Mouse (Mus musculus) right cerebral cortex, adult 18-20 months (tissue): ENCODE measurements around the gene Kit.

Experiments
- DNase-seq: peaks from one replicate; pipeline ENCODE4 v3.0.0; 2022; ENCODE audit warnings: mixed read lengths

Kit gene

DNA sequence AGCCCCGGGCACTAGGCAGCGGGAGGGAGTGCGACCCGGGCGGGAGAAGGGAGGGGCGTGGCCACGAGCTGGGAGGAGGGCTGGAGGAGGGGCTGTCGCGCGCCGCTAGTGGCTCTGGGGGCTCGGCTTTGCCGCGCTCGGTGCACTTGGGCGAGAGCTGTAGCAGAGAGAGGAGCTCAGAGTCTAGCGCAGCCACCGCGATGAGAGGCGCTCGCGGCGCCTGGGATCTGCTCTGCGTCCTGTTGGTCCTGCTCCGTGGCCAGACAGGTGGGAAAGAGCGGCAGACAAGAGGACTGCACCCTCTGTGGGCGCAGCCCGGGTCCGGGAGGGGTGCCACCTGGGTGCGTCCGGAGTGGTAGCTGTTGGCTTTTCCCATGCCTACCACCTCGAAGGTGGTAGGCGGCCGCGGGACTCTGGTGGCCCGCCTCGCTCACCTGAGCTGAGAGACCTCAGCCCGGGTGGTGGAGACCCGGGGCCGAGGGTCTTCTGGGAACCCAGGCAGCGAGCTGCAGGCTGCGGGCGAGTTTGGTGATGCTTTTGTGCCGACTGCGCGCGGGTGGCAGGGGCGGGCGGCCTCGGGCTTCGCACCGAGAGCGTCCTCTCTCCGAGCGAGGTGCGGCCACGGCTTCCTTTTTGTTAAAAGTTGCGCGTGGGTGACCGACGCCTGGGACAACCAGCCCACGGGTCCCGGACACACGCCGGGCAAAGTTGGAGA lies at the start of gene Kit:
Gene Kit (plus strand): TSS at position 65 of the 715 bp plus-strand sequence.
- peak; percentile 52 for DNase-seq

DNA sequence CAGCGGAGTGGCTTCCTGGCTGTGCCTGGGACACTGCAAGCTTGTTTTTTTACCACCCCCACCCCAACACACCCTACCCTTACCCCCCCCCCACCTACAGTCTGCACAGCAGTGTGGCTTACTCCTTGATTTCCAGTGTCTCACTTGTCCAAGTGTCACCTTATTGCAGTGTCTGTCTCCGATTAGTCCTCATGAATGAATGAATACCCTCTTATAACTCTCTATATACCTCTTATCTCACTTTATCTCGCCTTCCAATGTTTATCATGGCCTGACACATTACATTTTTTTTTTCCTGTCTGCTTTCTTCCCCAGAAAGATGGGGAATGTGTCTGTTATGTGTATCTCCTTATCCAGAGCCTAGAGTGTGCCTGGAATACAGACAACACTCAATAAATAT lies 38.6 kb upstream of the Kit start:
- DNase-seq, result no peak

GRCm38 (mm10) chr5:75537717-75538116 lies 37.0 kb upstream of the Kit start:
- DNase-seq, result no peak

GRCm38 (mm10) chr5:75538458-75538857 lies 36.3 kb upstream of the Kit start:
- no peak for DNase-seq

DNA sequence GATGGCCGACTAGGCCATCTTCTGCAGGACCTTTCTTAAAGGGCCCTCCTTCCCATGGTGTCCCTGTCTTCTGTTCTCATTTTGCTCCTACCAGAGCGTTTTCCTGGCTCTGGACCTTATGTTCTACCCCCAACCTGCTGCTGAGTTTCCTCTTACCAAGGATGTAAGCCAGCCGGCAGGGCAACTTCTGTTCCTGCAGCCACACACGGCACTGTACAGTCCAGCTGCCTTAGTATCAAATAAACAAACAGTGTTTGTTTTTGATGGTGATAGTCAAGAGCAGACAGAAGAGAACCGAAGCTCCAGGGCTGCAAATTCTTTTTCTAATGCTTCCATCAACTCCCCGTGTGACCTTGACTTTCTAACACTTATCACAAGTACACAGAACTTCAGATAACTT lies 35.6 kb upstream of the Kit start:
- no peak for DNase-seq

- DNase-seq, result no peak
These were observed 31.0 kb upstream of the Kit start for GRCm38 (mm10) chr5:75543757-75544156.

GRCm38 (mm10) chr5:75544472-75545264 lies 30.0 kb upstream of the Kit start:
- DNase-seq, result no peak

DNA sequence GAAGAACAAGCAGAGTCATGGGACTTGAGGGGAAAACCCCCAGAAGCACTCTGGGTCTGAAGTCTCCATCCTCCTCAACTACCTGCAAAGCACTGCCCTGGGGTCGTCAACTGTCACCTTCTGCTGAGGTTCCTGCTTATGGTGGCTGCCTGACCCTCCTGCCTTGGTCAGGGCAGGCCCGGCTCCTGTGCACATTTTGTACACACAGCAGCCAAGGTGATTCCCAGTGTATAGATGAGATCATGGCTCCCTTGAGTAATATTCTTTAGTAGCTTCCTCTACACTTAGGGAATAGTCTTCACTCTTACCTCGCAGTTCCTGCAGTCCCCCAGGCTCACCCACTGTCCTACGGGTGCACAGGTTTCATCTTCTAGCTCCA lies 29.5 kb upstream of the Kit start:
- DNase-seq, result no peak

DNA sequence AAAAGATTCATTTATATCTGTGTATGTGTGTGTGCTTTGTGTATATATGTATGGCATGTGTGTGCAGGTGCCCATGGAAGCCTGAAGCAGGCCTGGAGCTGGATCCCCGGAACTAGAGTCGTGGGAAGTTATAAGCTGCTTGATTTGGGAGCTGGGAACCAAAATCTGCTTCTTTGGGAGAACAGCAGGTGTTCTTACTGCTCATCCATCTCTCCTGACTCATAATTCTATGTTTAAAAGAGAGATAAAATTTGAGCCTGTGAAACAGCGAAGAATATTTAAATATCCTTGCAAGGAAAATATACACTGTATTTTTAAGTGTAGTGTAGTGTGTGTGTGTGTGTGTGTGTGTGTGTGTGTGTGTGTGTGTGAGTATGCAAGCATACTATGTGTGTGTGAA lies 21.7 kb upstream of the Kit start:
- no peak for DNase-seq

- no peak for DNase-seq
These were observed 17.1 kb upstream of the Kit start for GRCm38 (mm10) chr5:75557636-75558035.

DNA sequence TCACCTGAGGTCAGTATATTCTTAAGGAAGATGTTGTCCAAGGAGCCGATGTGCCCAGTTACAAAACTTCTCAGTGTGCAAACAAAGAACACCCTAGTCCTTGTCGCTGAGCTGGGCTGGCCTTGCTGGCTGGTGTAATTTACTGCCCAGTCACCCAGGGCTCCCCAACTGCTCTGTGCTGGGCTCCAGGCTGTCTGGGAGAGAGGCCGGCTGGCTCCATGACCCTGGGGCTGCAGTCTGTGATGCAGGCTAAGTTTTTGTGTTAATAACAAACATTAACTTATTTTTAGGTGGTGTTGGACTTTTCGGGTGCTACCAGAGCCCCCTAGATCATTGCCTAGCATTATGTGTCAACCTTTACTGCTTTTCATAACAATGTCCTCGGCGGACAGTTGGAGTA lies 15.4 kb upstream of the Kit start:
- no peak for DNase-seq

- DNase-seq, result no peak
These were observed 13.5 kb upstream of the Kit start for GRCm38 (mm10) chr5:75561231-75561630.

DNA sequence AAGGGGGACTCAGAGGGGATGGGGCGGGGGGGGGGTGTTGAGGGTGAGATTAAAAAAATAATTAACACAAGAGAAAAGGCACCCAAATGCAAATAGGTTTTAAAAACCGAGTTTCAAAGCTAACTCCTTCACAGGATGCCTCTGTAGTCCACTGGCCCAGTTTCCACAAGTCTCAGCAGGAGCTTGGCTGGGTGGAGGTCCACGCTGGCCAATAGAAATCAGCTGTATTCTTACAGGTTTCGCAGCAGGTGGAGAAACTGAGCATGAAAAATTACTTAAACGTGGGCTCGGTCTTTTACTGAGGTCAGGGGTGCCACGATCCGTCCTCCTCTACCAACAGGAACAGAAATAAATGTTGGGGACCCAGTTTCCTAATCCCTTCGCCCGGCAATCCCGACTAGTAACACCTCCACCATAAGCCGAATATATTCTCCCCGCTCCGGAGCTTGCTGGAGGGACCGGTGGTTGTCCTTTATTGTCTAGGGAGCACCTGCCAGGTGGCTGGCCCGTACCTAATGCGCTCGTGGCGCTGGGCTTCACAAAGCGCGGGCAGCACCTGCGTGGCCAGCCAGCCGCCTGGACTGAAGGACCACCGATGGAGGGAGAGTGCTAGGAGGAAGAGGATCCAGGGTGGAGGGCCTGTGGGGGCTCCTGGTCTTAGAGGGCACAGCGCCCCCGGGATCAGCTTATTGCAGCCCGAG lies 415 bp upstream of the Kit start:
- no peak for DNase-seq

GRCm38 (mm10) chr5:75575567-75576515 lies 1.1 kb downstream of the Kit start:
- DNase-seq, result peak; percentile 33

DNA sequence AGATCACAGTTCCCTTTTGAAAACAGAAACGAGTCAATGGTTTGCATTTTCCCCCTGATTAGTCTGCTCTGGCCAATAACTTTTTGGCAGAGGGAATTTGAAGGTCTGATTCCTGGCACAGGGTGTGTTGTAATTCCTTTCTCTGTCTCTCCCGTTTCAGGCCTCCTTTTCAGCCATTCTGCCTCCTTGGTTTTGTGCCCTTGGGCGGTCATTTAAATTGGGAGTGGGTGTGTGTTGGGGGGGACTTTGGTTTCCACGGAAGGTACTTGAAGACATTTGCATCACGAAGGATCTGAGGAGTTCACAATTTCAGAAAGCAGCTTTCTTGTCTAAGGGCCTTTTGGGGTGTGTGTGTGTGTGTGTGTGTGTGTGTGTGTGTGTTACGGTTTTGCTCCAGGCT lies 2.0 kb downstream of the Kit start:
- DNase-seq, result no peak

DNA sequence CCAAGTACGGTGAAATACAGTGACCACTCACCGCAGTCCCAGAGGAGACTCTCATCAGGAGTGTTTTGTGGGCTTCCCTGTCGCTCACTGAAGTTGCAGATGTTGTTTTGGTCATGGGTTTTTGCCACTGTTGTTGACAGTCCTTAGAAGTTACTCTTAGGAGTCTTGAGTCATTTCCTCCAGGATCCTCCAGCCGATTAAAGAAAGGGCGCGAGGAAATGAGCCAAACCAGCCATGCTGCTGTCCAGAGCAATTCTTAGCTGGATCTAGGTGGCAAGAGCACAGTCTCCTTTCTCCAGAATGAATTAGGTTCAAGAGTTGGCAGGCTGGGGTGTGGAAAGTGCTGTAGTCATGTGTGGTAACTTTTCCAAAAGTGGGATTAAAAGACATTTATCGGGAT lies 3.4 kb downstream of the Kit start:
- DNase-seq, result no peak

DNA sequence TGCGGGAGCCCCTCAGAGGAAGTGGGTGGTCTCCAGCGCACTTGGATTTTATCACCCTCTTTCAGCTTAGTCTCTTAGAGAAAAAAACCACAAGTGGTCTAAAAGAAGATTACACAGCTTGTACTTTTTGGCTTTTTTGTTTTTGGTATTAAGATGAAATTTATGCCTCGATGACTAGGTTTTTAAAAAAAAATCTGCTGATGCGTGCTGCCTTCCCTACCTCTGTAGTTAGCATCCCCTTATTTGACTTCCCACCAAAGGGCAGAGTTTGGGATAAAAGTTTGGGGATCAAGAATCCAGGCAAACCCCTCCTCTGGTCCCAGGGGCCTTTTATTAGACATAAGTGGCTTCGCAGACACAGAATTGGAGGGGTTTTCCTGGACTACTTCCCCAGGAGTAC lies 4.5 kb downstream of the Kit start:
- no peak for DNase-seq

GRCm38 (mm10) chr5:75579646-75580268 lies 5.0 kb downstream of the Kit start:
- DNase-seq, result no peak

DNA sequence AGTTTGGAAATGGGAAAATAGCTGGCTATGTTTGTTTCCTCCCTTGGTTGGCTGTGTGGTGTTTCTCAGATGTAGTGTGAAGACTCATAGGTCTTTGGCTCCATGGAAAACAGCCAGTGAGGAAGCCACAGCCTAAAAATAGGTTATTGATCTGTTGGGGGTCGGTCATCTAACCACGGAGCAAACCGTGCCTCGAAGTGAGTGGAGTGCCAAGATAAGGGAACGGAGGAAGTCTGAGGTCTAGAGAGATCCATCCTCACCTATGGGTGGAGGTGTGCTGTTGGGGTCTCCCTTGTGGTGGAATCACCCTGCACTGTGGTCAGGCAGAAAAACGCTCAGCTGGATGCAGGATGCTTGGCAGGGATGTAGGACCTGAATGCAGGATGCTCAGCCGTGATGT lies 7.2 kb downstream of the Kit start:
- no peak for DNase-seq

- no peak for DNase-seq
These were observed 13.1 kb downstream of the Kit start for GRCm38 (mm10) chr5:75587781-75588180.

DNA sequence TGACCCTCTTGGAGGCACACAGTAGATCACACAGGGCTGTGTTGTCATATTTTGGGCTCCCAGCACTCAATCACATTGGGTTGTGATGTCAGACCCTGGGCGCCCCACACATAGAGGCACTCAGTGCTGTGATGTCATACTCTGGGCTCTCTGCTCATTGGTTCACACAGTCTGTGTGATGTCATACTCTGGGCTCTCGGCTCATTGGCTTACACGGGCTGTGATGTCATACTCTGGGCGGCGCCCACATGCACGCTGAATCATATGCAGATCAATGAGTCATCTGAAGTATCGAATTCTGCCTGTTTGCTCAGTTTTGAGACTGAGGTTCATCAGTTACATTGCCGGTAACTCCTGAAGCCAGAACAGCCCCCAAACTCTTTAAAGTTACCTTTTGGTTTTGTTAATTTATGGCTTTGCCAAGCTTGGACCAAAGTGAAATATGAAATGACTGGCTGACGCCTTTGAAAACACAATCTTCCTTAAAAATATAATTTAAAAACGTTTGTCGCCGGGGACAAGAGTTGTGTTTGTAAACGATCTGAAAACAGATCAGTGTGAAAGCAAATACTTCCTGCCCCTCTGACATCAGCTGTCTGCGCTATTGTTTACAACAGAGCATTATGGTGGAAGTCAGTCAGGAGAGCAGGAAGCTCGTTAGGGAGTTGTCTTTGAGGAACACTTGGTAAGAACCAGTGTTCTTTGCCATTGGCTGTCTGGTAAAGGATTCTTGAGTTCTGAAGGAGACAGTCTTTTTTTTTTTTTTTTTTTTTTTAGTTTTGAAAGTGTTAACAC lies 15.0 kb downstream of the Kit start:
- no peak for DNase-seq
